Mouse (Mus musculus) MEL-GATA-1-ER (cell line): ENCODE data around the gene Tcf15.
A peak's percentile ranks its signal among the peaks of the same experiment; 100 is the strongest.

Experiments
- DNase-seq: peaks from one replicate; pipeline ENCODE4 v3.0.0-alpha.2; 2012; ENCODE audit warnings: low read depth; ENCODE audit errors: extremely low read depth

Gene Tcf15

DNA sequence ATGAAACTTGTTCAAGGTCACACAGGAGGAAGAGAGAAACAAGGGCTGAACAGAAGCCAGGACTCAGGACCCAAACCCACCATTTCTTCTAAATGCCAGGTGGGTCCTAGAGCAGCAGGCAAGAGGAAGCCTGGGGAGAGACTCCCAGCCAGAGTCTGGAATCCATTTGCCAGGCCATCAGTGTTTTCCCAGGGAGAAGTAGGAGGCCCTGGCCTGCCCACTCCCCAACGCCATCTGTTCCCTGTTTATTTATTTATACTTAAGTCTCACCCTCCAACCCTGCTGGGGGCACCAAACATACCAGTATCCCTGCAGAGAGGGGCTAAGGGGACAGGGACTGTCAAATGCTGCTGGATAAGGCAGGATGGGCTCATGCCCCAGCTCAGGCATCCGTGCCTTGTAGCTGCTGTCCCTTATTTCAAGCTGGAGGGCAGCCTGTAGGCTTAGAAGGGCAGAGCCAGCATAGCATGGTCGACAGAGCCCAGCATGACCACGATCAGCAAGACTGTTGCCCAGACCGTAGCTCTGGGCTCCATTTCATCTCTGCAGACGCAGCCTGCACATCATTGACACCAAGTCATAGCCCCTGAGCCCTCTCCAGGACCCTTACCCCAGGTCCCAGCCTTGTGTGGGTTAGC lies 24.0 kb upstream of the Tcf15 start:
- DNase-seq = no peak

DNA sequence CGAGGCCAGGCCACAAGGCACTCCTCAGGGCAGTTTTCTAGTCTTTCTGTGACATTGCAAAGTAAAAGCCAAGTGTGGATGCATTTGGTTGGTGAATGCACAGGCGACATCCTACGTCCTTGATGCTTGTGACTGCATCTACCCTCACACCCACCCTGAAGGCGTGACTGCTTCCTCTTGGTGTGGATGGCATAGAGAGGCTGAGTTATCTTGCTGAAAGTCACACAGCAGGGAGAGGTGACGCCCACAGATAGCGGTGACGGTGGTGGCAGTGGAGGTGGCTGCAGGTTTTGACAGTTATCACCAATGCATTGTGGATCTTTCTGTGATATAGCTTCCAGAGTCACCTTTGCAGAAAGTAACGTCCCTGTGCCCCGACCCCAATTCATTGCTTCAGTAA lies 20.5 kb upstream of the Tcf15 start:
- peak; percentile 84 for DNase-seq

DNA sequence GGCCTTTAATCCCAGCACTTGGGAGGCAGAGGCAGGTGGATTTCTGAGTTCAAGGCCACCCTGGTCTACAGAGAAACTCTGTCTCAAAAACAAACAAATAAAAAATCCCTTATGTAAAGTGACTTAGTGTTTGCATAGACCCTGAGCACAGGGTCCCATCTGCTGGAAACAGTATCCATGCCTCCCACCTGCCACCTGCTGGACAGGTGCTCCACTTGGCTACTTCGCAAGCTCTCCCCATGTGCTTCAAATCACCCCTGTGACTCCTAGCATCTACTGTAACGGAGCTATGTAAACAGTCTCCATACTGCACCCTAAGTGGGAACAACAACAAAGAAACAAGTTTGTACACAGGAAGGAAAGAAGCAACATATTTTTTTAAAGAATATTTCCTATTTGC lies 14.8 kb upstream of the Tcf15 start:
- no peak for DNase-seq

DNA sequence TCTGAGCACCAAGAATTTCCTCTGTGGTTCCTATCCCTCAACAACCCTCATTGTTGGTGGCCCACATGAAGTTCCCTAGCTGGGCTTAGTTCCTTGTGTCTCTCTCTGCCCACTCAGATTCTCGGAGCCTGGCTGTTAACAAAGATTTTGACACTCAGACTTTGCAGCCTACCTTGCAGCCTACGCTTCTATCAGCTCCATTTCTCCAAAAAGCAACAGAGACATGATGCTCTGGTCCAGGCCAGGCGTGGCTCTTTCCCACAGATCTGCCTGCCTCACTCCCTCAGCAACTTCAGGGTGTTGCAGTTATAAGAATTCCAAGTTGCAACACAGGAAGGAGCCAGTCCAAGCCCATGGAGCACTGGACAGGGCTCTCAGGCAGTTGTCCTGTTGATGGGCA lies 13.6 kb upstream of the Tcf15 start:
- DNase-seq = no peak

DNA sequence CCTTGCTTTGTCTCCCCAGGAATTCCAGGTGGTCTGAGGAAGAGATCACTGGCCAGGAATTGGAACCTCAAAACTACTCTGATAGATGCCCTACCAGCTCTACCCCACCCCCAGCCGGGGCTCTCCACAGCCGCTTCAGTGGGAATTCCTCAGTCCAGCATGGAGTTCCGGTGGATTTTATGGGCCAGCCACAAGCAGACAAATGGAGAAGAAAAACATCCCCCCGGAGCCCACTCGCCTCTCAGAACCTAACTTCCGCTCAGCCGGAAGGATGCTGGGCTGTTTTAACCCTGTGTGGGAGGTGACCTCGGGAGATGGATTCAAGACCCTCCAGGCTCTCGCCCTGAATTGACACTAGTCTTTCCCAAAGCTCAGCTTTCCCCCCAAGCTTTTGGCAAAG lies 11.3 kb upstream of the Tcf15 start:
- DNase-seq = no peak

DNA sequence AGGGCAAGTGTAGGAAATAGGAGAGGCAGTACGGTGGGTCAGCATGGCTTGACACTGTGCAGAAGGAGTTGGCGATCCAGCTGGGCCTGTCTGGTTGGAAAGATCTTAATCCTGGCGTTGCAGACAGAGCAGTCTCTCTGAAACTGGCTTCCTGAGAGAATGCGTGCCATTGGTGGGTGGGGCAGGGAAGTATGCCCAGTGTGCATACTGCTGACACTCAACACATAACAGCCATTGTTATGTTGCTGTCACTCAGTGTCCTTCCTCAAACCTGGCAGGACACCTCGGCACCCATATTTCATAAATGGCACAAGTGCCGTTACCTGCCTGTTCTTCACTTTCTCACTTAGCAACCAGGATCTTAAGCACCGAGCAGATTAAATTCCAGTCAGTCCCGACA lies 10.7 kb upstream of the Tcf15 start:
- DNase-seq = no peak

DNA sequence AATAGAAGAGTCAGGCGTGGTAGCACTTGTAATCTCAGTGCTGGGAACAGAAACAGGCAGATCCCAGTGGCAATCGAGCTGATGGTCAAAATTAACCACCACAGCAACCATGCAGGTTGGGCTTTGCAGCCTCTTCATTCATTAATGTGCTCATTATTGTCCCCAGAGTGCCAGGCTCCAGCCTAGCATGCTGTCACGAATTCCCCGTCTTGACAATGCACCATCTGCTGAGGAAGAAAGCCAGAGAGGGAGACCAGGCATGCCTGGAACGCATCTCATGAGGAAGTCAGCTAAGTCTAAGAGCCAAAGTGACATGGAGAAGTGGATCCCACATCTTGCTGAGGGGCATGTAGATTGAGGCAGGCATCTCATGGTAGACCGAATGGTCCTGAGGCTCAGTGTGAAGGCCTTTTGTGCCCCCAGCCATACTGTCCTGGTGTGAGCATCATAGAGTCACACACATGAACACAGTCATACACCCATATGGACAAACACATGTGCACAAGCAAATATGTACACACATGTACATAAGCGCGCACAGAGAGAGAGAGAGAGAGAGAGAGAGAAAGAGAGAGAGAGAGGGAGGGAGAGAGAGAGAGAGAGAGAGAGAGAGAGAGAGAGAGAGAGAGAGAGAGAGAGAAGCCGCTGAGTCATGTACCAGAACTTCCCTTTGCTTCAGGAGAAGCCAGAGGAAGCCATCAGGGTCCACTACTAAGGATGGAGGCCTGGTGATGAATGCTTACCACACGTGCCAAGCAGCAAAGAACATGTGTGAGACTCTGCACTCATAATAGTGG lies 4.0 kb upstream of the Tcf15 start:
- no peak for DNase-seq

DNA sequence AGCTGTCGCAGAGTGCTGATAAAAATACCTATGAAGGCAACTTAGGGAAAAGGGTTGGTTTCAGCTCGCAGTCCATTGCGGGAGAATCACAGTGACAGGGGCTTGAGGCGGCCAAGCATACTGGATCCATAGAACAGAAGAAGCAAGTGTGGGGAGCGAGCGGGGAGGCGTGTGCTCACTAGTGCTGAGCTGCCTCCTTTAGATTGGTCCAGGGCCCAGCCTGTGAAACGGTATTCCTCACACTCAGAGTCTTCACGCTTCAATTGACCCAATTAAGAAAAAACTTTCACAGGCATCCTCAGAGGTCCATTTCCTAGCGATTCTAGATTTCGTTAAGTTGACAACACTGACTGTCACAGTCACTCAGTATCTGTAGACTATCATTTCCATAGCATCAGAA lies 2.4 kb upstream of the Tcf15 start:
- no peak for DNase-seq

DNA sequence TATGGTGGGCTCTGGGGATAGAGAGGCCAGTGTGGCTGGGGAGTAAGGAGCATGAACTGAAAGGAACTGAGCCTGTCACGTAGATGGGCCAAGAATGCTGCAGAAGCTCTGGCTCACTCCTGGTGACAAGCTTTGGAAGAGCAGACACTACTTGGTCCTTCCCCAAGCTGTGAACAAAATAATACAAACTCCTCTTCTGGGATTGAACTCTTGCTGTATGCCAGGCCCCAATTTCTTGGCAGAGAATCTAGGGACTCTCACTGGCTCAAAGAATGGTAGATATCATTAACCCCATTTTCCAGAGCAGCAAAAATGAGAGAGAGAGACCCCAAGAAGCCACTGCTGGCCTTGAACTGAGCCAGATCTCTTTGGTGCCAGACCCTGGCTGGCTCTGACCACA lies 1.9 kb upstream of the Tcf15 start:
- no peak for DNase-seq

DNA sequence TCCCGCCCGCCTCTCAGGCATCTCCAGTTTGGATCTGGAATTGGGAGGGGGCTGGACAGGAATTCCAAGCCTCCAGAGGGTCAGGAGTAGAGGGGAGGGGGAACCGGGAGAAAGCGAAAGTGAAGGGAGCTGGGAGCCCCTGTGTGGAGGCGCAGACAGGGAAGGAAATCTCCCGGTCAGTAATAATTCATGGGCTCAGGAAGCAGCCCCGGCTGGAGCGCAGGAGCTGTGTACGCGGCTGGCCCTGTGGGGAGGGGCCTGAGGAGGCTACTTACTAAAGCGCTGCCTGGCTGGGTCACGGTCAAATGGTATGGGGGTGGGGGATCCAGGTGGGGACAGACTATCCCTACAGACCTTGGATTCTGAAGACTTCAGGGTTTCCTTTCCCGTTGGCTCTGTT lies 1.3 kb upstream of the Tcf15 start:
- no peak for DNase-seq

DNA sequence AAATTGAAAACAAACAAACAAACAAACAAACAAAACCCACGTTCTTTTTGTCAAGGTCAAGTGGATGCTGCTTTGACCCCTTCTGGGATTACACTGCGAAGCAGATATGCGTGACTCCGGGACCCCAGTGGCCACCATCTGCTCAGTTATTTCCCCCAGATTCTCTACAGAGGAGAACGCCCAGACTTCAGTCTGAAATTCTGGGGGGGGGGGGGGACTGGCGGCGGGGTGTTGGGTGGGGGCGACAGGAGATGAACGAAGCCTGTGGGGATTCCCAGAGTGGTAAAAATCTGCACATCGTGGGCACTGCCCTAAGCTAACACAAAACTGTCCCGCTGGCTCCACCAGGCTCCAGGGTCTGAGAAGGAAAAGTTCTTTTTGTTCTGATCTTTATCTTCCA lies 790 bp upstream of the Tcf15 start:
- DNase-seq = no peak

DNA sequence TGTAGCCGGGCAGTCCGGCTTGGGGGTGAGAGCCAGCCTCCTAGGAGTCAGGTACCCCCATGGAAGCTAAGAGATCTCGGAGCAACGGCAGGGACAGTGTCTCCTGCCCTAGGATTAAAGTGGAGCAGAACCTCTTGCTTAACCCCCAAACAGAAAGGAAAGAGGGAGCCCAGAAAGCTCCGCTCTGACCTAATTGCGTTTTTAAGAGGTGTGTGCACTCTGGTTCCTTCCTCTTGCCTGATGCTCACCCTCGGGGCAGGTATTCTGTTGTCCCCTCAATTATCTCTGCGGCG lies 743 bp downstream of the Tcf15 start:
- no peak for DNase-seq

DNA sequence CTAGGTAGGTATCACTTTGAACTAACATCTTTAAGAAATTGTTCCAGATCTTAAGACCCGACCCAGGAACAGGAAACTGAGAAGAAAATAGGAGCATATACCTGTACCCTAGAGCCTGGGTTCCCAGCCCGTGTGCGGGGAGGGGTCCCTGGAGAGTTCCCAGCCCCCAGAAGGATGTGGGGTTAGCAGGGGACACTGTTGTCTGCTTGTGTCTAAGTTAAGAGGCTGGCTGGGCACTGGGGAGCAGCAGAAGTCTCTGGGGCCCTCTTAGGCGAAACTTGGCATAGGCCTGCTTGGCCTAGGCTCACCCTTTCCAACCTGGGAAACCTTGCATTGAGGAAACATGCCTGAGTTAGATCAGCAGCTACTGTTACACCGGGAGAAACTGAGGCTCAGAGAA lies 1.1 kb downstream of the Tcf15 start:
- no peak for DNase-seq

DNA sequence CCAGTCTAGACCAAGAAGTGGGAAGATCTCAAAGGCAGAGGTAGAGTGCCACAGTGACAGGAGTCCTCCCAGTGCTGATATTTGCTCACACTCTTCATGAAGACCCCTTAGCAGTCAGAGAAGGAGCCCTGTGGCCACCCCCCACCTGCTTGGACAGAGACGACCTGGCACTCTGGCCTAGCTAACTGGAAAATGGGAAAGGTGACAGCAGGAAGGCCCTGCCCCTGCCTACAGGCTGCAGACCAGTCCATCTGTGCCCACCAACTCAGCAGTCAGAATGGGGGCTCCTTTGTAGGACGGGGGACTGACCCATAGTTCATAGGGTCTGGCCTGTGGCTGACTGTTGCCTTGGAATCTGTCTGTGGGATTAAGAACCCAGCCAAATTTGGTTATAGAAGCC lies 2.4 kb downstream of the Tcf15 start:
- no peak for DNase-seq

DNA sequence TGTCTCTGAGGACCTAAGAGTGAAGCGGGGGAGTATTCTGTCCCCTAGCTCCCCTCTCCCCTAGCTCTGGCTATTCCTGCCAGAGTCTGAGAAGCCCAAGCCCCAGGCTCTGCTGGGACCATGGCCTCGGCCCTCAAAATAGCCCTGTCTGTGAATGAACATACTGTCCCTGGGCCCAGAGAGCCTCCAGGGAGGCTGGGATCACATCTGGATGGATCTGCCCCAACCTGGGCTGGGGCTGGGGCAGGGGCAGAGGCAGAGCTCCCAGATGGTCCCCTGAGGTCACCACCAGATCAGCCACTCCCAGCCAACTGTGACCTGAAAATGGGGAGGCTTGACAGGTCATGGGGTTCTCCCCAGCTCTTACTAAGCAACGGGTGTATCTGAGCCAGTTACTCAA lies 3.7 kb downstream of the Tcf15 start:
- no peak for DNase-seq

DNA sequence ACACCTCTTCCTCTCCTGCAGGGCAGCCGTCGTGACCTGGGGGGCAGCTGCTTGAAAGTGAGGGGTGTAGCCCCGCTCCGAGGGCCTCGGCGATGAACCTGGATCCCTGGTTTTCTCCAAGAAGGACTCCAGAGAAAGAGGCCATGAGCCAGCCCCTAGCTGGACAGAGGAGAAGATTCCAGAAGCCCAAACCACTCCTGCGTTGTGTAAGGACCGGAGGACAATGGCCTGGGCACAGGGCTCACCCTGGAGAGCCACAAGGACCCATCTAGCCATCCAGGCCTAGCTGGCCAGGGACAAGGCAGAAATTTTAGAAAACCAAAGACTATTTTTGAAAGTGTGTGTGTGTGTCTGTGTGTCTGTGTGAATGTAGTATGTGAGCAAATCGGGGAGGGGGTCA lies 5.3 kb downstream of the Tcf15 start:
- no peak for DNase-seq

DNA sequence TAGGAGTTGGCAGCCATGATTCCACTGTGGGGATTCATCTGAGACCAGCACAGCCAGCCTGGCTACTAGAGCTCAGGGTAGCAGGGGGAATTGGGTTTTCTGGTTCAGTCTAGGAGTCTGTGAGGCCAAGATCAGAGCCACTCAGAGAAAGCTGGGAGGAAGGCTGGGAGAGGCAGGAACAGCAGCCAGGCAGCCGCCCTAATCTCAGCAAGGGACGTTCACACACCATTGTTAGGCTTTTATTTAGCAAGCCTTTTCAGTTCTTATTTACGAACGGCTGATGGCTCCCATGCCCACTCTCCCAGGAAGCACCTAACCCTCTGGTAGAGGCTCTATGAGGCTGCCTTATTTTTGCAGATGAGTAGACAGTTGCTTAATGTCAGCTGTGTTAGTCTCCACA lies 6.5 kb downstream of the Tcf15 start:
- DNase-seq = no peak

DNA sequence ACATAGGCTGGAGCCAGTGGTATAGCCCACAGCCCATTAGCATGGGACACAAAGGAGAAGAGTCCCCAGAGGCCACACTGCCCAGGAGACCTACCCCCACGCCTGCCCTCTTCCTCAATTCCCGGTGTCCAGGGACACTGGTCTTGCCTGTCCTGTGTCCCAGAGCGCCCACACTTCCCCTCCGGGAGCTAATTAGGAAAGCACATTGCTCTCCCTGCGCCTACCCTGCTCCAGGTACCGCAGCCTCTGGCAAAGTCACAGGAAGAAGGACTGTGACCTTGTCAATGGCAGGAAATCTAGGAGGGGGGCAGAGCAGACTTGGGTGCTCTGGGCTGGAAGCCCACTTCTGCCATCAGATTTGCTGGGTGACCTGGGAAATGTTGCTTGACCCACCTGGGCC lies 7.0 kb downstream of the Tcf15 start:
- DNase-seq = no peak

DNA sequence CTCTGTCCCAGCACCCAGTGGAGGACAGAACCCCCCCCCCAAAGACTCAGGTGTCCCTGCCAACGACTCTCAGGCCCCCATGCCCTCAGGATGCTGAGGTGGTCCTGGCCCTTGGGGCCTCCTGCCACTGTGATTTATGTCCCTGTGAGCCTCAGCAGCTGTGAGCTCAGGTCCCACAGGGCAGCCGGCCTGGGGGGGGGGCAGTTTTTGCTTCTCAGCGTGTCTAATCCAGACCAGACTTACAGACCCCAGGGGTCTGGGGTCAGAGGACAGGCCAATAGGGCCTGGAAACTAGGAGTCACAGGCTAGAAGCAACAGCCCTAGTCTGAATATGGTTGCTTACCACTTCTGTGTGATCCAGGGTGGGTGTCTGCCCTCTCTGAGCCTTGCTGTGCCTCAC lies 10.0 kb downstream of the Tcf15 start:
- DNase-seq = no peak

DNA sequence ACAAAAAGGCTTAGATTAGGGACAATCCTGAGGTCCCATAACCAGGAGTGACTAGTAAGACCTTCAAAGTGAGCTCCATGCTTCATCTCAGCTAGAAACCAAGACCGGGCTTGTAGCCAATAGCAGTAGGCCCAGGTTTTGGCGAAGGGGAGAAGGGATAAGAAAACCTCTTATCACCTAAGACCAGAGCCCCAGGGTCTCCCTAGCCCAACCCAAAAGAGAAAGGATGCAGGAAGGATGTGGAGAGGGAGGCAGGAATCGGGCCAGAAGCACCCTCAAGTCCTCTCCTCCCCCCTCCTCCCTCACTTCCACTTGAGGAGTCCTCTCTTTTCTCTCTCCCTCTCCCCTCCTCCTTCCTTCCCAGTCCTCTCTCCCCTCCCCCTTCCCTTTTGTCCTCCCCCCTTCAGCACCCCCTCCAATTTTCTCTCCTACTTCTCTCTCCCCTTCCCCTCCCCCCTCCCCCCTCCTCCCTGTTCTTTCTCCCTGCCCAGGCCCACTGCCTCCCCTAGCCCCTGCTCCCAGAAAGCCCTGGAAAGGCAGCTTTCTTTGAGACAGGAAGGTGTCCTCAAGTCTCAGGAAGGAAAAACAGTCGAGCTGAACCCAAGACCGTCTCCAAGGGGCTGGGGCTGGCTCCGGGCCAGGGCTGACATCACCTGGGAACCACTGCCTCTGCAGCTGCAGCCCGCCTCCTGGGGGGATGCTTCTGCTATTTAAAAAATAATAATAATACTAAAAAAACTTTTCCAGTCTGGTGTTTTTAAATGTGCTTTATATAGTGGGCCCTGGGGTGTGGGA lies 12.2 kb downstream of the Tcf15 start:
- DNase-seq = peak; percentile 78

DNA sequence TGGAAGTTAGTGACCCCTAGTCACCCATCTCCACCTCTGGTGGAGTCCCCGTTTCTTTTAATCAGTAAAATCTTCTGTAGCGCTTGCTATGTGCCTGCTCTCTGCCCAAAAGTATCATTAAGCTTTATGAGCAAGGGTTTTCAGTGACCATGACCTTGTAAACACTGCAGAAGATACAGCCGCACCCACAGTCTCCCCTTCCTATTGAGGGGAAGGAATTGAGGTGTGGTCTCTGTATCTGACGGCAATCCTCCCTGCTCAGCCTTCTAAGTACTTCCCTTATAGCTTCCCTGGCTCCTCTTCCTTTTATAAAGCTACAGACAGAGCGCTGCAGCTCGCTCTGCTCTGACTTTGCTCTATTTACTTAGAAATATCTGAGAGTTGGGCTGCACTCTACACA lies 13.1 kb downstream of the Tcf15 start:
- DNase-seq = no peak

DNA sequence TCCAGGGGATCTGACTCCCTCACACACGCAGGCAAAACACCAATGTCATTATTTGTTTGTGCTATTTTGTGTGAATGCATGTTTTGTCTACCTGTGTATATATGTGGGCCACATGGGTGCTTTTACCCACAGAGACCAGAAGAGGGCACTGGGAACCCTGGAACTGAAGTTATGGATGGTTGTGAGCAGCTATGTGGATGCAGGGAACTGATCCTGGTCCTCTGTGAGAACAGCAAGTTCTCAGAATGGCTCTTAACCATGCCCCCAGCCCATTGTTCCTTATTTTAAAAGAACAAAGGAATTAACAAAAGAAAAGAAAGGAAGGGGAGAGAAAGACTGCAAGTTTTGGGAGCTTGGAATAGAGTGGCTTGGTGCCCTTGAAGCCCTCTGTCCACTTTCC lies 16.1 kb downstream of the Tcf15 start:
- no peak for DNase-seq

DNA sequence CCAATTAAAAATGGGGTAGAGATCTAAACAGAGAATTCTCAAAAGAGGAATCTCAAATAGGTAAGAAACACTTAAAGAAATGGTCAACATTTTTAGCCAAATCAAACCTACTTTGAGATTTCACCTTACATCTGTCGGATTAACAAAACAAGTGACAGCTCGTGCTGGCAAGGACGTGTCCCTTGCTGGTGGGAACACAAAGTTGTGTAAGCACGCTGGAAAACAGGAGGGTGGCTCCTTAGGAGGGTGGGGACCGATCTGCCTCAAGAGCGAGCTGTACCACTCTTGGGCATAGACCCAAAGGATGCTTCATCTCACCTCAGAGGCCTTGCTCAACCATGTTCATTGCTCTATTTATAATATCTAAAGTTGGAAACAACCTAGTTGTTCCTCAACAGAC lies 22.9 kb downstream of the Tcf15 start:
- no peak for DNase-seq
